Mouse (Mus musculus): ENCODE data around the gene Paqr9.

- TF ChIP-seq CTCF (IDR thresholded peaks at IDR 0.05; ENCODE audit: borderline replicate concordance, insufficient read depth, low read depth, low read length) (no peak), POLR2A (IDR thresholded peaks at IDR 0.05; ENCODE audit: borderline replicate concordance, insufficient read depth, low read length) (no peak)
Observed at GRCm38 (mm10) chr9:95513776-95514175, 45.7 kb upstream of the Paqr9 start.
